Mouse (Mus musculus): ENCODE measurements at regions not wholly inside any gene's neighbourhood (a gene's known extent, or its start where the extent isn't known, plus 50 kb on each side); places are given as distances from the start of the nearest gene placed in this dataset.
A peak's percentile ranks its signal among the peaks of the same experiment; 100 is the strongest.
"Not testable (repeated sequence)": the region's sequence is repeated elsewhere in the genome, so short reads cannot be mapped to it uniquely, and the experiment has no call there.

DNA sequence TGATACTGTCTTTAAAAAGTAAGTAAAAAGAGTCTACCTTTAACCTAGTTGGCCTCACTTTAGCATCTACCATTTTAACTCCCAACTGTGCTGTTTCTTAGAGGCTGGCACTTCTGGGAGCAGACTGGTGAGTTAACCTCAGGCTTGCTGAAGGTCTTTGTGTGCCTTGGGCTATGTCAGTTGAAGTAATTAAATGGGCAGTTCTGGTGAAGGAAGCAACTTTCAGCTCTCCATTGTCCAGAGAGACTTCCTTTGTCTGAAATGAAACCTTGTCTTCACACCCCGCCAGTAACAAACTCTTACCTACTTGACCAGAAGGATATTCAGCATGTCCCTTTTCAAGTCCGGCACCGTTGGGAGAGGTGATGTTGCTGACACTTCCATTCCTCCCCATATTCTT, 55.5 kb downstream of the Zfp281 start:
- DNase-seq = no peak

DNA sequence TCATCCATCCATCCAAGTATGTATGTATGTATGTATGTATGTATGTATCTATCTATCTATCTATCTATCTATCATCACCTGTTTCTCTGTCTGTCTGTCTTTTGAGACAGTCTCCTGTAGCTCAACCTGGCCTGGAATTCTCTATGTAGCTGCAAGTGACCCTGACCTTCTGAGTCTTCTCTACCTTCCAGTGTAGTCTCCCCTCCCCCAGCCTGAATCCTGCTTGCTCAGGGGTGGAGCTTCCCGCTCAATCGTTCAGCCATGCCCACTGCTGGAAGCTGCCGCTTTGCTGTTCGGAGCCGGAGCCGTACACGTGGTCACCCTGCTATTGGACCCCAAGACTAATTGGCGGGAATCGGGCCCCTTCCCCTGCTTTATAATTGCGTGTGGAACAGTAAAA, 57.6 kb downstream of the Zfp281 start:
- DNase-seq = not testable (repeated sequence)

DNA sequence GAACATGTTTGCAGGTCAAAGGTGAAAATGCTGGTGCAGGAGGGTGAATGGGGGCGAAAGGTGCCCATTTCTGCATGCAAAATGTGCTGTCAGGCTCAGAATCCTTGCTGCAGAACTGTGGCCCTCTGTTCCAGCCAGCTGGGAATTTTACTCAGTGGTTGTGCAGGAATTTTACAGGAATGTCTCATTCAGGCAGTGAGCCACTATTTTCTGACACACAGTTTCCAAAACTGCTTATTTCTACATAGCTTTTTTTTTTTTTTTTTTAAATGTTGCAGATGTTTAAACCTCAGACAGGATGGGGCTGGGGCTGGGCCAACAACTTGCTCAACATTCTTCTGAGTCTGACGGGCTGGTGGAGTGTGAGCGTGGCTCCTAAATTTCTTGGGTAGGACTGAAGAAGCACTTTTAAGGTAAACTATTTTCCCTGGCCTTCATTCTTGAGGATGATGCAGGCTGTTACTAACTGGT, 58.4 kb downstream of the Zfp281 start:
- DNase-seq = peak; percentile 70

DNA sequence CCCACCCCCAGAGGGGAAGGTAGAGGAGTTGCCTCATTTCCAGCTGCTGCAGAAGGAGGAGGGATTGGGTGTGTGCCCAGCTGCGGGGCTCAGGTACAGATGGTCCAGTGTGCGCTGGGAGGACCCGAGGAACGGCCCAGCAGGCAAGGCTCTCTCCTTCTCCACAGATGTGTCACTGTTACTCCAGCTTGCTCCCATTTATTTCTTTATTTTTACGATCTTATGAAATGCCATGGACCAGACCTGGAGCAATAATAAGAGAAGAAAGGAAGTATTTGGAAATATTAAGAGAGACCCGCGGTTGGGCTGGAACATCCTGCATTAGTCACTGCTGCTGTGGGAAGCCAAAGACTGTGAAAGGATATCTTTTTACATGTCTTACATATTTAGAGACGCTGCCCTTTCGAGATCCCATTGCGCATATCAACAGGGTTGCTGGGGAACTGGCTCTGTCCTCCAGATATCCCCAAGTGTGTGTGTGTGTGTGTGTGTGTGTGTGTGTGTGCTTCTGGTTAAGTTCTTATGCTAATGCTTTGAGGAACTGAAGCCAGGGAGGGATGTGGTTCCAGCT, 58.9 kb downstream of the Zfp281 start:
- DNase-seq = no peak

DNA sequence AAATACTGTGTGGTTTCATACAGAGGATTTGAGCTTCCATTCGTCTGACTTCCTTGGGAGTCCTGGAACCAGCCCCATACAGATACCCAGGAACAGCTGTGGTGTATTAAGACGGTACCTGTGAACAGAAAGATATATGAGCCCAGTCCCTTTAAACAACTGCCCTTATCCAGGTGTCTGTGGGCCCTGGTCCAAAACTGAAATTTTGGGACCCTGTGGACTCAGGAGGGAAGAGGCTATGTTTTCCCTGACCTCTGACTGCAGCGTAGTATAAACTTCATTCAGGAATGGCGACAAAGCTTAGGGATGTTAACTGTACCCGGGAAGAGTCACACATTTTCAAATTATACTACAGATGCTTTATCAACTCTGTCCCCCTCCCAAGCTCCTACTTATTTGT, 59.8 kb downstream of the Zfp281 start:
- DNase-seq = no peak

DNA sequence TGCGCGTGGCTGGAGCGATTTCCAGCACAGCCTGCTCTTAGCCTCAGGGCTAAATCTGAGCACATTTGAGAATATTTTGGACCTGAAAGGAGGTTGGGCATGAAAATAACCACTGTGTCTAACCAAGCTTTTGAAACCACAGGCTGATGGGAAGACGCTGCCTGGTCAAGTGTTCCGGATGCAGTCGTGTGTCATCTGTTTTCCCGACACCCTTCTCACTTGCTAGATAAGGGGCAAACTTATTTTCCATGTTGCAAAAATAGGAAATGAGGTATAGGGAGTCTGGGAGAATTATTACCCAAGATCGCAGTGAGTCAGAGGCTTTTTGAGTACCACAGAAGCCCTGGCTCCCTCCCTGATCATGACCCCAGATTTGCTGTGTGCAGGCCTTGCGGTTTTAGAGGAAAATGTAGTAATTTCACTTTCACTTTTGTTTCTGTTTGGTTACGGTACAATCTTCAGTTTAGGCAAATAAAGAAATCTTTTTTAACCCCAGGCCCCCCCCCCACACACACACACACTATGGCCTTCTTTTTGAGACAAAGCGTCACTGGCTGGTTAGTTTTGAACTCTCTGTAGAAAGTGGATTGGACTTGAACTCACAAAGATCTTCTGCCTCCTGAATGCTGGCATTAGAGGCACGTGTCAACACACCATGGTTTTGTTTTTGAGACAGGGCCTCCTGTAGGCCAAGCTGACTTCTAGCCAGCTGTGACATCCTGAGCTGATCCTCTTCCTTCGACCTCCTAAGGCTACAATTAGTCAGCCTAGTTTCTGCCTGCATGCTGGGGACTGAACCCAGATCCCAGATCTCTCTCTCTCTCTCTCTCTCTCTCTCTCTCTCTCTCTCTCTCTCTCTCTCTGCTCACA, 60.7 kb downstream of the Zfp281 start:
- DNase-seq = peak; percentile 66

DNA sequence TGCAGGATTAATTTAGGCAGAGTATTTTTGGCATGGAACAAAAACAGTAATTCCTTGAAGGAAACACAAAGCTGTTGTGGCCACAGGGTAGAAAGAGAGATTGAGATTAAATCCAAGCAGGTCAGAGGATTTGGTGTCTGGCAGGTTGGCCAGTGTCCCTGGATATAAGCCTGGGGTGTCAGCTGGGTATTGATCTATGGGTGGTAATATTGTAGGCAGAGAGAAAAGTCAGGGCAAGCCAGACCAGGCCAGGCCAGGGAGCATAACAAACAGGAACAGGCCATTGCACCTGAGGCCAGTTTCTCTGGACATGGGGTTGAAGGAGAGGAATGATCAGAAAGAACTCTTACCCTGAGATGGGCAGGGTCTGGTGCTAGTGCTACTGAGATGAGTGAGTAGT, 61.8 kb downstream of the Zfp281 start:
- no peak for DNase-seq

DNA sequence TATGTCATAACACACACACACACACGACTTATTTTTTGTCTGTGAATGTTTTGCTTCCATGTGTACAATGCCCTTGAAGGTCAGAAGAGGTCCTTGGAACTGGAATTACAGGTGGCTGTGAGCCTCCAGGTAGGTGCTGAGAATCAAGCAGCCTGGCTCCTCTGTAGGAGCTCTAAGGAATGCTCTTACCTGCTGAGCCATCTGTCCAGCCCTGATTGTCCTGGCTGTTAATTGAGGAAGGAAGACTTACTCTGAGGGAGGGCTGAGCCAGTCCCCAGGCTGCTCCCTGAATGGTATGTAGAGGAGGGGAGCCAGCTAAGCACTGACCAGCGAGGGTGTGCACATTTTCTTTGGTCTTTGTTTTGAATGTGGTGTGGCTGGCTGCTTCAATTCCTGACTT, 65.4 kb downstream of the Zfp281 start:
- no peak for DNase-seq

DNA sequence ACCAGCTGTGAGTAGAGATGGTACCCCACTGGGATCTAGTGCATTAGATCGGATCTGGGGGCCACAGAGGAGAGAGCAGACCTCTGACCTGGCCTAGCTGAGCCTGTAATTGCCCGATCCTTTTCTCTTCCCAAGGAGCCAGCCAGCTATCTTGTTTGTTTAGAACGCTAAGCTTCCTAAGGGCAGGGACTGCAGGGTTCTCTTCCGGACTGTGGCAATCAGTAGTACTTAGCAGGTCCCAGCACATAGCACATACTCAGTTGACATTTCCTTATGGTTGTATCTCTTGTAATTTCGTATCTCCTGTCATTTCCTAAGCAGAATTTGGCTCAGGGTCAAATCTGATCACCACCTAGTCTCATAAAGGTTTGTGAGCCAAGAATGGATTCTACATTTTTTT, 68.7 kb downstream of the Zfp281 start:
- DNase-seq = no peak

DNA sequence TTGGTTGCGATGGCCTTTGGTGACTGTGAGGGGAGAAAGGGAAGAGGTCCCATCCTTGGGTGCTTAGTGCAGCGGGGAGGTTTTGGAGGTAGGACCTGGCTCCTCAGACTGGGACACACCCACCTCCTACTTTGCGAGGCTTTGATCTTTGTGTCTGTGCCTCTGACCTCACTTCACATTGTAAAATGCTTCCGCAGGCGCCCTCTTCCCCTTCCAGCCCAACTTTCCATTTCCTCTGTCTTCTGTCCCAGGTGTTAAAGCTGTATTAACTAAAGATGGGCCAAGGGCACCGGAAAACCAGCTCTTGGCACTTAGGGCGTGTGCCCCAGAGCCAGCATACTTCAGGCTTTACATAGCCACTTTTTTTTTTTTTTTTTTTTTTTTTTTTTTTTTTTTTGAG, 70.3 kb downstream of the Zfp281 start:
- no peak for DNase-seq

DNA sequence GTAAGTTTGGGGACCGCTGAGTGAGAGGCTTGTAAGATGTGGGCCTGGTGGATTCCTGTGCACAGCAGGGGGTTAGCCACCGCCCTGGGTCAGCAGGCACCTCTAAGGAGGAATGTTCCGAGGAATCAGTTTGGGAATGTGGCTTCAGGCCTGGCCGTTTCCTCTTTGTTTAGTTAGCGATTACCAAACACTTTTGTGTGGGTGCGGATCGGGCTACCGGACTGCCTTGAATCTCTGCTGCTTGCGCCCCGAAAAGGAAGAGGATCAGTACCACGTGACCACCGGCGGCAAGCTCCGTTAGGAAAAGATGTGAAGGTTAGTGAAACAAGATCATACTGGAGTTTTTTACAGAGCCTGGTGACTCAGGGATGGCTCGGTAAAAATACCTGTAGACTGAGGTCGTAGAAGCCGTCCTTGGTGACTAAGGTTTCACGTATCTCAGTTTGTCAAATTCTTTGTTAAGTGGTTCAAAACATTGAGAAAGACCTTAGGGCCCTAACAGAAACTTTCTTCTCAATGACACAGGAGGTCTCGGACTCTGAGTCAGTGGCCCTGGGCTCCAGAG, 71.5 kb downstream of the Zfp281 start:
- peak; percentile 59 for DNase-seq

DNA sequence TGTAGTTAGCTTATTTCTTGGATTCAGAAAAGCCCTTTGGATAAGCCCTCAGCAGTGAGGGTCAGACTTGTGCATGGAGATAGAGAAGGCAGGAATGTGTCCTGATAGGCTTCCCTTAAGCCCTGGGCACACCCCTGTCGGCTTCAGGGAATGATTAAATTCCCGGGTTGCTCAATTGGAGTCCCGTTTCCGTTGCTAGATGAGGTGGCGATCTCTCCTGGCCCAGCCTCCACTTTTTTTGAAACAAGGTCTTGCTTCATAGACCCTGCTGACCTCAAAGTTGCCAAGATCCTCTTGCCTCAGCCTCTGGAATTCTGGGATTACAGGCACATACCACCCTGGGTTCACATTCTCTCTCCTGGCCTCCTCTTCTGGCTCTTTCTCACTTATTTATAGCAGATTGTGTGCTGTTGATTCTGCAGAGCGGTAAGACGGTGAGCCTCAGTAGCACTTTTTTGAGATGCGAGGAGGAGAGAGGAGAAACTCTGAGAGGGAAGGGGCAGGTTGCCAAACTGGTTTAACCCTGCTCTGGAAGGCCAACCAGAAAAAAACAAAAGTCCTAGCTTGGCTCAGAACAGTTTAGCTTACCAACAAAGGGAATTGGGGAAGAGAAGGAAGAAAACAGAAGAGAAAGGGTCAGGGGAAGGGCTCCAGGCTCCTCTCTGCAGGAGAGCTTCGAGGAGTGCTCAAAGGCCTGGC, 73.9 kb downstream of the Zfp281 start:
- DNase-seq = peak; percentile 48

DNA sequence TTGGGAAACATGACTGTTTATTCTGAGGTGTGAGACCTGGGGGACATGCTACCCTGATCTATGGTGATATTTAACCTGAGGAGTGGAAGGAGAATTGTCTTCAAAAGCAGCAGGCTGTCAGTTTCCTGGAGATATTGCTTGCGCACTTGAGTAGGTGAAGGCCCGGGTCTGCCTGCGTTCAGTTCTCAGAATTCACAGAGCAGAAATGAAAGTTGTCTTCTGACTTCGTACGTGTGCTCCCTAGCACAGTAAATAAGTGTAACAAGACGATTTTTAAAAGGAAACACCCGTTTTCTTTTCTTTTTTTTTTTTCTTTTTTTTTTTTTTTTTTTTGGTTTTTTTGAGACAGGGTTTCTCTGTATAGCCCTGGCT, 74.4 kb downstream of the Zfp281 start:
- no peak for DNase-seq

DNA sequence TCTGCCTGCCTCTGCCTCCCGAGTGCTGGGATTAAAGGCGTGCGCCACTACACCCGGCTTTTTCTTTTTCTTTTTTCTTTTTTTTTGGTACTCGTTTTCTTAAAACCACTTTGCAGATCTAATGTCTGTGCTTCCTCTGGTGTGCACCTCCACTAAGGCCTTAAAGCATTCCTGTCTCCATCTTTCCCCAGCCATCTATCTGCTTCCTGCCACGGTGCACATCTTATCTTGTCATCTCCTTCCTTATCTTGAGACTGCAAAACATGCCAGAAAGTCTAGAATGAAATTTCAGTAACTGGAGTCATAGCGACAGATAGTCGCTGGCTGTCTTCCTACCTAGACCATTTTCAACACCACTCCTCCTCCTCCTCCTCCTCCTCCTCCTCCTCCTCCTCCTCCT, 74.9 kb downstream of the Zfp281 start:
- DNase-seq = no peak

DNA sequence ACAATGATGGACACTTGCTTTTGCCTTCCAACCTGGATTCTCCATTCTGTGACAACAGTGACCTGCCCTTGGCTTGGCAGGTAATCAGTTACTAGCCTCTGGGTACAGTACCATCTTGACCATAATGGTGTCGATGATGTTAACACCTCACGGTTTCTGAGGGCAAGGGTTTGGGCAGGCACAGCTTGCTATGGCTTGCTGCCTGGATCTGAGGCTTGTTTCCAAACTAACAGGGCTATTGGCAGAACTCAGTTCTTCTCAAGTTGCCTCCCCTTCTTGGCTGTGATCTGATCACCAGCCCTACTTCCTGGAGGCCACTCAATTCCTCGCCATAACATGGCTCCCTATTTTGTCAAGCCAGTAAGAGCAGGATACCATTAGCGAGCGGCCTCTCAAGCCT, 79.4 kb downstream of the Zfp281 start:
- no peak for DNase-seq

DNA sequence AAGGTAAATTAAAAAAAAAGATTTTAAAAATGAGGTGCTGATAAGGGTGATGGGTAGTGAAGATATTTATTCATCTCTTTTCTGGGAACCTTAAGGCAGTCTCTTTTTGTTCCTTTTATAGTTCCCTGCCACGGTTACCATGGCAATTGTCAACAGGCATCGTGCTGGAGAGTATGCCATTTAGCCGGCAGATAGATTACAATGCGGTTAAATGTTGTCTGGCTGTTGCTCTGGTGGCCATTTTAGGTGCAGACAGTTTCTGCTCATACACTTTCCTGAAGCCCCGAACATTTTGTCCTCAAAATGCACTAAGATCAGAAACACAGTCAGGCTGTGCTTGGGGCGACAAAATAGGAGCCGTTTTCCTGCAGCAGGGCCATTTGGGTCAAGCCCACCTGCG, 81.8 kb downstream of the Zfp281 start:
- DNase-seq = no peak

DNA sequence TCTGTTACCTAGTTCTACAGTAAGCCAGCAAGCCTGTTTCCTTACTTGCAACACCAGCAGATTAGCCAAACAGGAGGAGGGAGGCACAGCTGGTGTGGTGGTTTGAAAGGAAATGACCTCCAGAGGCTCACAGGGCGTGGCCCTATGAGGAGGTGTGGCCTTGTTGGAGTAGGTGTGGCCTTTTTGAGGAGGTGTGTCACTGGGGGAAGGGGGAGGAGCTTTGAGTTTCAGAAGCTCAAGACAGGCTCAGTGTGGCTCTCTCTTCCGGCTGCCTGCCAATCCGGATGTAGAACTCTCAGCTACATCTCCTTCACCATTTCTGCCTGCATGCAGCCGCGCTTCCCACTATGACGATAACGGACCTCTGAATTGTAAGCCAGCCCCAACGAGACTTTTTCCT, 82.7 kb downstream of the Zfp281 start:
- DNase-seq = no peak

DNA sequence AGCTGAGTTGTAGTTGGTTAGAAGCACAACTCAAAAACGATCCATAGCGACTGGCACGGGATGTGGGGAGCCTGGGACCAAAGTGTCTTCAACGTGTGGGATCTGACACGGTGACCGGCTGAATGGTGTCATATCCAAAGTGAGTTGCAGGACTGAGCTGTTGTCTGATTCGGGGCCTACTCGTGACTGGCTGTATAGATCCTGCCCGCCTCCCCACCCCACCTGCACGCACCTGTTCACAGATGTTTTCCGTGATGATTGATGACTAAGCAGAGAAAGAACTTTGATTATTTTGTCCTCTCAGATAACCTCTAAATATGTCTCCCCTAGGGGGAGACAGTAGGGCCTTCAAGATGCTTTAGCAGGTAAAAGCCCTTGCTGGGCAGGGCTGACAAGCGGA, 83.2 kb downstream of the Zfp281 start:
- DNase-seq = no peak

DNA sequence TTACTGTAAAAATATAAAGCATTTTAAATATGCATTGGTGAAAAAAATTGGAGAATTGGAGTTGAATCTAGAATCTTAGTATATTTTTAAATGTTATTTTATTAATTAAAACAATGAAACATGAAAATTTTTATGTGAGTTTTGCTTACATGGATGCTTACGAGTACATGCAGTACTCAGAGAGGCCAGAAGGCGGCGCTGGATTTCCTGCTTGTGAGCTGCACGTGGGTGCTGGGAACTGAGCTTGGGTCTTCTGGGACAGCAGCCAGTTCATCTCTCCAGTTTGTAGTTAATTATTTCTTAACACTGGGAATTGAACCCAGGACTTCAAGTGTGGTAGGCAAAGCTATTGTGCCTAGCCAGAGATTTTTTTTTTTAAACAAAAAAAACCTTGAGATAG, 85.5 kb downstream of the Zfp281 start:
- DNase-seq = no peak

DNA sequence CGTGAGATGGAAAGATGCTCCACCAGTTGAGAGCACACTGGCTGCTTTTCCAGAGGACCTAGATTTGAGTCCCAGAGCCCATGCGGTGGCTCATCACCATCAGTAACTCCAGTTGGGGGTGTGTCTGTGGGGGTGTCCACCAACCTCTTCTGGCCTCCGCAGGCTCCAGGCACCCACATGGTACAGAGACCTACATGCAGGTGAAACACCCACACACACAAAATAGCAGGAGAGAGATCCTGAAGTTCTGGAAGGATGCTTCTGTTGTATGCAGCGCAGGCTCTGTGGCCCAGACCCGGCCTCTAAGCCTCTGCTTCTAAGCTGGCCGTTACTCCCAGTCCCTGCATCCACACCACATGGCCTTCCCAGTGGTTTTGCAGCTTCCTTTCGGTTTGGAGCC, 86.5 kb downstream of the Zfp281 start:
- no peak for DNase-seq

DNA sequence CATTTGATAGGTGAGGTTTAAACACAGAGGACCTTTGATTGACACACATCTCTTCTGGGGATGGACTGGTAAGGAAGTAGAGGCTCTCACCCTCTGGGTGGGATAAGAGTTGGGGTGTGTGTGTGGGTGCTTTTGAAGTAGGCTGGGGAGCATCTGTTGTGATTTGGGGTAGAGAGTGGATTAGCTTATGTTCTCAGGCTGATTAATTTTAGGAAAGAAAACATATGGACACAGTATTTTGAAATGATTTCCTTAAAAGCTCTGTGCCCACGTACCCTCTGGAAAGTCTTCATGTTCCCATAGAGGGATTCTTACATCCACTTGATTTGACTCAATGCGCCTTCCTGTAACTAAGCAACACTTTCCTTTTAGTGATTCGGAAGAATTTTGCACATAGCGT, 89.4 kb downstream of the Zfp281 start:
- no peak for DNase-seq

DNA sequence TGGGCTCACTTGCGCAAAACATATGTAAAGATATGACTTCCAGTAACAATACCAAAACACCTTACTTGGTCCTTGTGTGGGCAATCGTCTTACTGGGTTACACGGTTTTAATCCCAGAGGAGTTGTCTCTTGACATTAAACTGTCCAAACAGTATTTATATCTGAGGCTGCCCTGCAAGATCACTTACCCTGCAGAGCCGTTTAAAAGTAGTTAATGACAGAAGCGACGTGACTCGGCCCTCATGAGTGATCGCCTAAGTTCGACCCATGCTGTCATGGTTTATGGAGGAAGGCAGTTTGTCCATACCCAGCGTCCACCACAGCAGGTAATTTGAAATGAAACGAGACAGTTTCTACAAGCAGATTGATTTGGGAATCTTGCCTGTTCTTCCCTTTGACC, 90.3 kb downstream of the Zfp281 start:
- no peak for DNase-seq

DNA sequence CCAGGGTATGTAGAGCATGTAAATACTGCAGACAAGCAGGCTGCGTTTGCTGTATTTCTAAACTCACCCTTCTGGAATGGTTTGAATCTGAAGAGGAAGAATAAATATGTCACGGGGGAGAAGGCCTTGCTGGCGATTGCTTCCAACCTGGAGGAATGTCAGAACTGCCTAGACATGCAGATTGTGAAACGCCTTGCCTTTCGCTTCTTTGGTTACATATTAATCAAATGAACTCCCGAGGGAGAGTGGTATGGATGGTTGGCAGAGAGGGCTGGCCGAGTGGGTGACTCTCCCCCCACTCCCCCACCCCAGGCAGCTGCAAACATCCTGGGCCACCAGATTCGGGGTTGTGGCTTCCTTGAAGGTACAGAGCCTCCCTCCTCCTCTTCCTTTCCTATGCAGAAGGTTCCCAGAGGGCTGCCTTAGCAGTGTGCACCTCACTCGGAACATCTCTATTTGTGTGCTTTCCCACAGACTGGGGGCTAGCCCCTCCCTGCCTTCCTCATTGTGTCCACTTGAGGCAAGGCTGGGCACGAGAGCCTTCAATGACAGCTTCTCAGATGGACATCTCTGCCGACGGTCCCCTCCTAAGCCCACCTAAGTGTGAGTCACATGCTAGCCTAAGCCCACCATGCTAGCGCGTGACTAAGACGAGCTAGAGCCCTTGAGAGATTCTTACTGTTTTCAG, 93.3 kb downstream of the Zfp281 start:
- DNase-seq = no peak
